Mouse (Mus musculus) embryonic facial prominence, embryonic 14.5 days (tissue): Measurements from ENCODE around the gene E330009J07Rik. TPM values are rescaled to one million over a fixed set of nuclear protein-coding genes. Genes with fewer than 3 reads are reported as not detected.

ENCODE experiments used
- ATAC-seq: fragments of 200-750 bp; cut with Nextera tagmentation; 2 replicates; pipeline ENCODE4 v1.8.0; 2017; ENCODE audit warnings: low read depth, moderate number of reproducible peaks, moderate TSS enrichment
- DNase-seq: peaks from one replicate; pipeline ENCODE4 v3.0.0-alpha.2; 2015; ENCODE audit warnings: low spot score
- H3K27ac ChIP-seq: fragments of 300-500 bp; sonication (generic); replicated peaks from 2 replicates; pipeline ENCODE4 v1.5.1; 2014; ENCODE audit warnings: low read depth, mild to moderate bottlenecking, low read length, moderate library complexity
- H3K27me3 ChIP-seq: fragments of 300-500 bp; sonication (generic); replicated peaks from 2 replicates; pipeline ENCODE4 v1.6.1; 2014; ENCODE audit warnings: low read length; ENCODE audit not compliant: control insufficient read depth, insufficient read depth
- H3K36me3 ChIP-seq: fragments of 300-500 bp; sonication (generic); 2 replicates; pipeline ENCODE4 v1.6.1; 2014; ENCODE audit warnings: low read length, mixed read lengths; ENCODE audit not compliant: control insufficient read depth, insufficient read depth
- H3K4me1 ChIP-seq: fragments of 300-500 bp; sonication (generic); 2 replicates; pipeline ENCODE4 v1.6.1; 2014; ENCODE audit warnings: antibody characterized with exemption, low read length; ENCODE audit not compliant: control insufficient read depth, insufficient read depth
- H3K4me2 ChIP-seq: fragments of 300-500 bp; sonication (generic); 2 replicates; pipeline ENCODE4 v1.6.1; 2014; ENCODE audit warnings: low read depth, mild to moderate bottlenecking, low read length, moderate library complexity, mixed read lengths
- H3K4me3 ChIP-seq: fragments of 300-500 bp; sonication (generic); 2 replicates; pipeline ENCODE4 v1.5.1; 2014; ENCODE audit warnings: low read depth, mild to moderate bottlenecking, low read length
- H3K9ac ChIP-seq: fragments of 300-500 bp; sonication (generic); 2 replicates; pipeline ENCODE4 v1.6.1; 2014; ENCODE audit warnings: low read depth, mild to moderate bottlenecking, low read length, moderate library complexity, mixed read lengths
- H3K9me3 ChIP-seq: fragments of 300-500 bp; sonication (generic); 2 replicates; pipeline ENCODE4 v1.6.1; 2016; ENCODE audit warnings: low read length; ENCODE audit not compliant: control insufficient read depth
- WGBS: fragments of 180-500 bp; shearing (Covaris S2); extraction: QIAGEN DNeasy Blood & Tissue Kit; methylation state at CpG from one replicate; pipeline ENCODE4 v1.1.7; 2014; 5-methylcytosine and 5-hydroxymethylcytosine counted together
- polyA plus RNA-seq: library from polyadenylated mRNA; unstranded; fragments of >200 nt; fragmentation: Nextera tagmentation; extraction: Ambion mirVana; gene quantifications from 2 replicates; pipeline ENCODE4 v1.2.1, GENCODE M21; 2014

The E330009J07Rik gene
- 9.1 and 9.2 TPM in 2 replicates for polyA plus RNA-seq

DNA sequence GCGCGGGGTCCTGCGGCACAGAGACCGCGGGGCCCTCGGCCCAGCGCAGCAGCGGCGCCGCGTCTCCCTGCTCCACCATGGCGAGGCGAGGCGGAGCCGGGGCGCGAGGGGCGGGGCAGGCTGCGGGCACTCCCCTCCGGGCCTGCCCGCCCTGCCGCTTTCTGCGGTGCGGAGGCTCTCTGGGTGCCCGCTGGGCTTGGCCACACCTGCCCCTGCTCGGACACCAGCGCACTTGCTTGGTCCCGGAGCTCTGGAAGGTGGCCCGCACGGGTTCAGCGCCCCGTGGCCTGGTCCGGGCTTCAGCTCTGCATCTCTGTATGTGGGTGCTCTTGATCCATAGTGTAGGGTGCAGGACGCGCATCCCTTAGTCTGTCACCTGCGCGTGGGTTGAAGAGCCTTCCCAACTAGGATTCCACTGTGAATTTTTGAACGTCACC, at the start of gene E330009J07Rik:
Gene E330009J07Rik, minus strand, starts transcription at position 89 of the 437 bp plus-strand sequence.
- DNase-seq (peak; percentile 77), ATAC-seq (peak; percentile 93)
- Histone ChIP-seq H3K4me3 (peak within 1 kb of the TSS; percentile 81), H3K4me1 (peaks cover 11% of the 10 kb centered on the region; the same call in 1 of the 2 replicates), H3K27me3 (peaks cover 24% of the 10 kb centered on the region), H3K27ac (peak within 1 kb of the TSS; percentile 58), H3K36me3 (no peaks in the 10 kb centered on the region), H3K9ac (peak within 1 kb of the TSS; percentile 80), H3K4me2 (peak within 1 kb of the TSS; percentile 88), H3K9me3 (no peaks in the 10 kb centered on the region)
- WGBS, result 2% methylated on average over 14 of the region's 38 CpGs

GRCm38 (mm10) chr6:40482318-40482717, 46.4 kb upstream of the E330009J07Rik start:
- Histone ChIP-seq H3K9ac (no peak overlapping the region), H3K27me3 (no peaks in the 10 kb centered on the region), H3K4me2 (no peak overlapping the region), H3K36me3 (peaks cover 61% of the 10 kb centered on the region), H3K9me3 (no peaks in the 10 kb centered on the region), H3K4me1 (no peaks in the 10 kb centered on the region), H3K4me3 (no peak overlapping the region), H3K27ac (no peak overlapping the region)
- WGBS, result 96% methylated on average over 5 of the region's 5 CpGs
- ATAC-seq (no peak), DNase-seq (no peak)

DNA sequence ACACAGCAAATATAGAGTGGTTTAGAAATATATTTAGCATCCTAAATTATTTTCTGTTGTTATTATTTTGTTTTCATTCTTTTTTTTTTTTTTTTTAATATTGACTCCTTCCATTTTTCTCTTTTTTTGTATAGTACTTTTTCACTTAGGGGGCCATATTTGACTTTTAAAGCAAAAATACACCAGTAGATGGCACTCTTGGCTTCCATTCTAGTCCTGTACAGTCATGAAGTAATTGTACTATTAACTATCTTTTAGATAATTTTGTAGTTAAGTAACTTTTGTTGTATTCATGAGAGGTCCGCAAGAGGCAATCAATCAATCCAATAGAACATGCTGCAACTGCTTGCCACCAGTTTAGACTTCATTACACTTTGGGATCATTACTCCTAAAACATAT, 43.8 kb upstream of the E330009J07Rik start:
- H3K27me3 ChIP-seq, result no peaks in the 10 kb centered on the region
- no peak overlapping the region for H3K9ac ChIP-seq
- H3K4me2 ChIP-seq, result no peak overlapping the region
- peaks cover 76% of the 10 kb centered on the region for H3K36me3 ChIP-seq
- no peak overlapping the region for H3K27ac ChIP-seq
- no peak overlapping the region for H3K4me3 ChIP-seq
- no peak for ATAC-seq
- H3K4me1 ChIP-seq, result no peaks in the 10 kb centered on the region
- no peaks in the 10 kb centered on the region for H3K9me3 ChIP-seq
- DNase-seq, result peak; percentile 23
- 89% methylated on average over 1 of the region's 1 CpGs for WGBS

GRCm38 (mm10) chr6:40476132-40476531, 40.2 kb upstream of the E330009J07Rik start:
- H3K4me1 ChIP-seq, result peaks cover 5% of the 10 kb centered on the region
- H3K9me3 ChIP-seq, result no peaks in the 10 kb centered on the region
- ATAC-seq, result no peak
- DNase-seq, result no peak
- H3K36me3 ChIP-seq, result peaks cover 56% of the 10 kb centered on the region
- no peak overlapping the region for H3K27ac ChIP-seq
- no peak overlapping the region for H3K4me2 ChIP-seq
- H3K27me3 ChIP-seq, result no peaks in the 10 kb centered on the region
- WGBS, result 84% methylated on average over 4 of the region's 4 CpGs
- no peak overlapping the region for H3K9ac ChIP-seq
- no peak overlapping the region for H3K4me3 ChIP-seq

- no peak for DNase-seq
Observed at GRCm38 (mm10) chr6:40471720-40472010, 35.7 kb upstream of the E330009J07Rik start.

GRCm38 (mm10) chr6:40470916-40471719, 35.2 kb upstream of the E330009J07Rik start, which contains the start of gene Ssbp1:
Gene Ssbp1, plus strand, starts transcription at chr6:40471352.
- under 1% methylated on average over 47 of the region's 54 CpGs for WGBS
- H3K27ac ChIP-seq, result peak within 1 kb of the TSS; percentile 97
- peaks cover 28% of the 10 kb centered on the region for H3K36me3 ChIP-seq
- H3K4me1 ChIP-seq, result peaks cover 5% of the 10 kb centered on the region
- ATAC-seq (peak; percentile 98), DNase-seq (peak; percentile 97)
- peak within 1 kb of the TSS; percentile 79 for H3K4me3 ChIP-seq
- peak within 1 kb of the TSS; percentile 93 for H3K9ac ChIP-seq
- peak within 1 kb of the TSS; percentile 82 for H3K4me2 ChIP-seq
- H3K9me3 ChIP-seq, result no peaks in the 10 kb centered on the region
- no peaks in the 10 kb centered on the region for H3K27me3 ChIP-seq

More at GRCm38 (mm10) chr6:40471720-40472010, 35.7 kb upstream of the E330009J07Rik start:
- ATAC-seq, result 0 out of 2 replicates have a peak, but pooled peaks have one; percentile 3
- Histone ChIP-seq H3K9ac (peak overlapping the region; percentile 93), H3K27me3 (no peaks in the 10 kb centered on the region), H3K4me1 (peaks cover 5% of the 10 kb centered on the region), H3K4me2 (peak overlapping the region; percentile 68), H3K27ac (peak overlapping the region; percentile 97), H3K36me3 (peaks cover 34% of the 10 kb centered on the region), H3K9me3 (no peaks in the 10 kb centered on the region), H3K4me3 (peak overlapping the region; percentile 79)
- 0% methylated on average over 7 of the region's 7 CpGs for WGBS

- Histone ChIP-seq H3K9me3 (no peaks in the 10 kb centered on the region), H3K9ac (no peak overlapping the region), H3K27me3 (no peaks in the 10 kb centered on the region), H3K27ac (no peak overlapping the region), H3K36me3 (no peaks in the 10 kb centered on the region), H3K4me3 (no peak overlapping the region), H3K4me2 (no peak overlapping the region), H3K4me1 (no peaks in the 10 kb centered on the region)
- DNase-seq (no peak), ATAC-seq (no peak)
- 51% methylated on average over 6 of the region's 6 CpGs for WGBS
Observed at GRCm38 (mm10) chr6:40465710-40466109, 29.8 kb upstream of the E330009J07Rik start.

DNA sequence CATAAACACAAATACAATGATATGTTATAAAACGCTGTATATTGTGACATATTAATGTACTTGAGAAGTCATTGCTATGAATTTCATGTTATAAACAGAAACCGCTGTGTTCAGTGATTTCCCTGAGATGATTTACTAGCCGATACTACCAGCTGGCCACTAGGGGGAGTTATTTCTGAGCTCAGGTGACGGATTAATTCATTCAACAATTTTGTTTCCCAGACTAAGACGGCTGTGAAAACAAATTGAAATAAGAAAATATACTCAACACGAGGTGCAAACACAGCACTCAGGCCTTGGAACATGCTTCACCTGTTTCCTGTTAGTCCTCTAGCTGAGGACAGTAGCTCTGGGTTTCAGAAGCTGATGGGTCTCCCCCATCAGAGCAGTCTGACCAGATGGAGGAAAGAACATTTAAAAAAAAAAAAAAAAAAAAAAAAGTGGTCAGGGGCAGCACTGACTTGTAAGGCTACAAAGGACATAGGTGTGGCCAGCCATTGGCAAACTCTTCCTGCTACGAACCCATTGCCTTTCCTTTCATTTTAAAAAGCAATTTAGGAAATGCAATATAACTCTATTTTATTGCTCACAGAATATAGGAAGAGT, 18.6 kb upstream of the E330009J07Rik start:
- no peaks in the 10 kb centered on the region for H3K27me3 ChIP-seq
- WGBS, result 22% methylated on average over 7 of the region's 7 CpGs
- no peak for ATAC-seq
- no peak overlapping the region for H3K27ac ChIP-seq
- H3K4me1 ChIP-seq, result no peaks in the 10 kb centered on the region
- no peak overlapping the region for H3K4me3 ChIP-seq
- peak; percentile 15 for DNase-seq
- H3K4me2 ChIP-seq, result no peak overlapping the region
- no peaks in the 10 kb centered on the region for H3K36me3 ChIP-seq
- H3K9ac ChIP-seq, result no peak overlapping the region
- H3K9me3 ChIP-seq, result no peaks in the 10 kb centered on the region
